Mouse (Mus musculus) cerebellum, adult 11-12 months (tissue): Measurements from ENCODE around the gene Aida.
"Not testable (repeated sequence)": the region's sequence is repeated elsewhere in the genome, so short reads cannot be mapped to it uniquely, and the experiment has no call there.

Experiments
- DNase-seq: peaks from one replicate; pipeline ENCODE4 v3.0.0; 2022

Aida gene

DNA sequence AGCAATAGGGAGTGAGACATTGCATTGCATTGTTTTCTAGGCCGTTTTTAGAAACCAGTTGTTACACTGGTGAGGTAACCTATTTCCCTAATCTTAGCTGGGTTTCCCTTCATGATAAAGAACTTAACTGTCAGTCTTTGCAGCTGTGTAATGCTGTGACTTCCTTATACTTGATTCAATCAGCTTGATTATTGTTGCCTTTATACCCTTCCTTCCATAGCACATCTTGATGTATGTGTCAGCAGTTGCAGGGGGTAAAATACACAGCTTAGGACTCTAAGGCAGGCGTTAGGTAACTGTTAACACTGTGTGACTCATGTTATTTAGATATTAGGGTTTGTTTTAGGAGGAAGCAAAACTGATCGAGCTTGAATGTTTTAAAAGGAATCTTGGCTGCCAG, 24.3 kb downstream of the Aida start:
- DNase-seq = no peak

DNA sequence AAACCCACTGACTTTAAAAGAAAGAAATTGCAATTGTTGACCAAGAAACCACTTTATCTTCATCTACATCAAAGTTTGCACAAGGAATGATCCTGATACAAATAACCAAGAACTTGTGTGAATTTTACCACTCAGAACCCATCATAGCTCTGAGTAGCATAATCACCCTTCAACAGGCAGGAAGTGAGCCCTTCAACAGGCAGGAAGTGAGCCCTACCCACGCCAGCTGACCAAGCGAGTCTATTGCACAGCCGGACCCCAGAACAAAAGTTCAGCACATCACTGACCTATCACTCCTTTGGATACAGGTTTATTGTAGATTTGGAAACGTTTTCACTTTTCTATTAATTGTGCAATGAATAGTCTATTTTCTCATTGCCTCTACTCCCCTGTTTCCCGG, 26.1 kb downstream of the Aida start:
- DNase-seq = not testable (repeated sequence)

DNA sequence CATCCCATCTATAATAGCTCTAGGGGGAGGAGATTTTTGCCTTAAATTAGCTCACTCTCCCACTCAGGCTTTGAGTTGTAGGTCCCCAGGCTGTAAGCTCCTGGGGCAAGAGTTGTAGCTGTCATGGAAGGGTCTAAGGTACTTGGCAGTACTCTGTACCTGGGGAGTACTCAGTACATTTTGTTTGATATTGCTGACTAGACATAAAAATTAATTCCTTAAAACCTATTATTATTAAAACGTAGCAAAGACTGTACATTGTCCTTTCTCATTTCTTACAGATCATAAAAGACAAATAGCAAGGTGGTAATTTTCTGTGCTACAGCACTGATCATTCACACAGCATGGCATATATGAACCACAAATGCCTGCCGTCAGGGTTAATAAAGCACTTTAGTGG, 27.5 kb downstream of the Aida start:
- no peak for DNase-seq

DNA sequence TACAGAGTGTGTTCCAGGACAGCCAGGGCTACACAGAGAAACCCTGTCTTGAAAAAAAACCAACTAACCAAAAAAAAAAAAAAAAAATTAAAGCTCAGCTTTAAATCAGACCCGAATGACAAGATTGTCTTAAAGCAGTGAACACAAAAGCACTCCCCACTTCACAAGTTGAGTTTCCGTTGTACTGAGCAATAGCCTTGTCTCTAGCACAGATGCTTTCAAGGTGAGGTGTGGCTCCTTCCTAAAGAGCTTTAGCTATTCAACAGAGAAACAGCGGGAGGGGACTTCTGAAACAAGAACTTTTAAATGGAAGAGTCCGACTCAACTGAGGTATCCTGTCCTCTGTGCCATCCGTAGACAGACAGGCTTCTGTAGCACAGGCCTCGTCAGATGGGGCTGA, 28.0 kb downstream of the Aida start:
- DNase-seq = no peak

DNA sequence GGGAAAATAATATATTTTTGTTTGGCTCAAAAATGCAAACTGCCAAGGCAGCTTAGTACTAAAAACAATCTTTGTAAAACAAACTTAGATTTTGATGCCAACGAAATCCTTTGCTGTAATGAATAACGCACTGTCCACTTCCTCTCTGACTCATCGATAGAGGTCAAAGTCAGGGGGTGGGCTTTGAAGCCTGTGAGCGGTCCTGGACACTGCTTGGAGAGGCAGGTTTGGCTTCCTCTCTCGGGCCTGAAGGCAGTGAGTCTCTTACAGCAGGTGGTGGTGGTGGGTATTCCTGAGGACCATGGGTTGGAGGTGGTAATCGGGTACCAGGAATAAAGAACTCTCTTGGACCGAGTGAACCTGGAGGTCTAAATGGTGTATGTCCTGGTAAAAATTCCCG, 30.8 kb downstream of the Aida start:
- no peak for DNase-seq

DNA sequence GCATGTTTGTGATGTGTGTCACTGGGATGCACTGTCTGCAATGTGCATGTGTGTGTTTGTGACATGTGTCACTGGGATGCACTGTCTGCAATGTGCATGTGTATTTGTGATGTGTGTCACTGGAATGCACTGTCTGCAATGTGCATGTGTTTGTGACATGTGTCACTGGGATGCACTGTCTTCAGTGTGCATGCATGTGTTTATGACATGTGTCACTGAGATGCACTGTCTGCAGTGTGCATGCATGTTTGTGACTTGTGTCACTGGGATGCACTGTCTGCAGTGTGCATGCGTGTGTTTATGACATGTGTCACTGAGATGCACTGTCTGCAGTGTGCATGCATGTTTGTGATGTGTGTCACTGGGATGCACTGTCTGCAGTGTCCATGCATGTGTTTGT, 46.5 kb downstream of the Aida start:
- DNase-seq = not testable (repeated sequence)

DNA sequence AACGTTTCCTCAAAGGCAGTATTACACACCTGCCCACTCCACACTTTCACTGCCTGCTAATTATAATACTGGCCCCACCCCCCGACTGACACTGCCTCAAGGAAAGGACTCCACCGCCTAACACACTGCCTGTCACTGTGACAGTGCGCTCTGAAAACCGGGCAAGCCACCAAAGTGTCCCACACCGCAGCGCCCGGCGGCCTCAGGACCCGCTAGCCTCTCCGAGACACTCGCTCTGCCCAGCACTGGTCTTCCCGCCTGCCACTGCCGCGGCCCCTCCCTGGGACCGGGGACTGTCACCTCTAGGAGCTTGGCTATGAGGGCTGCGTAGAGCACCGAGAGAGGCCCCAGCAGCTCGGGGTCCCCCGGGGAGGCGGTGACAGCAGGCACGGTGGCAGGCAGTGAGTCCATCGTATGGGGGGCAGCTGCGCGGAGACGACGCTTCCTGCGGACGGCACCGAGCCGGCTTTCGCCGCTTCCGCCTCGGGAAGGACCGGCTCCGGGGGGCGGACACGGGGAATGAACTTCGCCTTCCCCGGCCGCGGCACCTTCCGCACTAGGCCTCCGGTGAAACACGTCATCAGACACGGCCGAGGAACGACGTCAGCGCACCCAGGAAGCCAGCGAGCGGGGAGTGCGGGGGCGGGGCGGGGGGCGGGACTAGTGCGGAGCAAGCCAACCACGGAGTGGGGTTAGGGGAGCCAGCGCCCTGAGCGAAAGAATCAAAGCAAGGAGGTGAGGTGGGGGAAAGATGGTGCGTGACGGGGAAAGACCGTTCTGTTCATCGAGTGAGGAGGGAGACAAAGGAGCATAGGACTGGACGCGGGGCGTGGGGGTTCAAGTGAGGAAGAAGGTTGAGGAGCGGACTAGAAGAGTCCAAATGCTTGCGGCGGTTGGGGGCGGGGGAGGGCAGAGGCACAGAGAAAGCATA, 48.8 kb downstream of the Aida start:
- DNase-seq = peak; percentile 82

DNA sequence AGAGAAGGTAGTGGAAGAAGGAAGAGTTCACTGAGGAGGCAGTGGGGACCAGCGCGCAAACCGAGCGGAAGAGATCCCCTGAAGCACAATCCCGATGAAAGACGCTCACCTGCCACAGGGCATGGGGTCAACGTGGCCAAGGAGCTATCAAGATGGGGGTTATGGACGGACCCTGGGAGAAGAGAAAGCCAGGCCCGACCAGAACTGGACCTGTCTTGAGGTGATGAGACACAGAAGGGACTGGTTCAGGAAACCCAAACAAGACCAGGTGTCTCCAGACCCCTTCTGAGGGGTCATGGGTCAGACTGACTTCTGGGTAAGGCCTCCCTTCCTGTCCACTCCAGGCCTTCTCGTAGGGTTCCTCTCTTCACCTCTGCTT, 49.4 kb downstream of the Aida start:
- no peak for DNase-seq

DNA sequence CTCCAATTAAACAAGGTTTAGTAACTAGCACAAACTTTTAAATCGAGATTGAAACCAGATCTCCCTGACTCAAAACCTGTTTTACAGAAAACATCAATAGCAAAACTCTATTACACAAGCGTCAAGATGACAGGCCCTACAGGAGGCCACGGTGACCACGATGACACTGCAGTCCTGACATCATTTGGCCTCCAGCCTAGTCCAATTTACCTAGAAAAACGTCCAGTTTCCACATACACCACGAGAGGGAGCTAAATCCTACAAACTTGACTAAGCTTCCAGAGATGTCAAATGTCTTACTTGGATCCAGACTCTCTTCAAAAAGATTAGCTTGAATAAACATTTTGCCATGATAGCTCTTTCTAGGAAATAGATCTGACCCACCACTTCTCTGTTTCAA, 53.5 kb downstream of the Aida start:
- DNase-seq = peak; percentile 69

DNA sequence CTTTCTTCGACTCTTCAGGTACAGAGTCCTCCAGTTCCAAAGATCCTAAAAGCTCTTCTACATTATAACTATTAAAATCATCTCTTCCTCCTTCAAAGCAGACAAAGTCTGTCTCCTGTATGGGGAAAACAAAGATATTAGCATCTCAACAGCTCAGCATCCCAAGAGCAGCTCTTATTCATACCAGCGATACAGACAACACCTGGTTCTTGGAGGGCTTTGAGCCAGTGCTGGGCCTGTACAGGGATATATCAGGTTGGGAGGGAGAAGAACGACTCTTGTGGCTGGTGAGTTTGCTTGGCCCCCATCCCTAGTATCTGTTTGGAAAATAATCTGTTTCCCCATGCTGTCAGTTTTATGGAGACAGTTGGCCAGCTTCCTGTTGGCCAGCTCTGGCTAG, 62.5 kb downstream of the Aida start:
- DNase-seq = no peak

DNA sequence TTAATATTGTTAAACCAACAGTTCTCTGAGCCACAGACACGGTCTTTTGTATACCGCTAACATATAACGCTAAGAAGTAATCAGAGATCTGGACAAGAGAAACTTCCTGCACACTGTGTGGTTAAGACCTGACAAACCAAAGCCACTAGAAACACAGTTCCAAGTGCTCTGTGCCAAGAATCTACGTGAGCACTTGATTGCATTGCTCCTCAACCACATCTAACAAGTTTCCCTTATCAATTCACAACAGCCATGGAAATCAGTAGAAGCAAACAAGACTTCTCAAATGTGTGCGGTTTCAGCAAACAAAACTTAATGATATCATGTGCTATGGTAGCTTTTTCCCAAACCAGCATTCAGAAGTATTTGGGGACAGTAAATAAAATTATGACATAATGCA, 65.9 kb downstream of the Aida start:
- DNase-seq = no peak

DNA sequence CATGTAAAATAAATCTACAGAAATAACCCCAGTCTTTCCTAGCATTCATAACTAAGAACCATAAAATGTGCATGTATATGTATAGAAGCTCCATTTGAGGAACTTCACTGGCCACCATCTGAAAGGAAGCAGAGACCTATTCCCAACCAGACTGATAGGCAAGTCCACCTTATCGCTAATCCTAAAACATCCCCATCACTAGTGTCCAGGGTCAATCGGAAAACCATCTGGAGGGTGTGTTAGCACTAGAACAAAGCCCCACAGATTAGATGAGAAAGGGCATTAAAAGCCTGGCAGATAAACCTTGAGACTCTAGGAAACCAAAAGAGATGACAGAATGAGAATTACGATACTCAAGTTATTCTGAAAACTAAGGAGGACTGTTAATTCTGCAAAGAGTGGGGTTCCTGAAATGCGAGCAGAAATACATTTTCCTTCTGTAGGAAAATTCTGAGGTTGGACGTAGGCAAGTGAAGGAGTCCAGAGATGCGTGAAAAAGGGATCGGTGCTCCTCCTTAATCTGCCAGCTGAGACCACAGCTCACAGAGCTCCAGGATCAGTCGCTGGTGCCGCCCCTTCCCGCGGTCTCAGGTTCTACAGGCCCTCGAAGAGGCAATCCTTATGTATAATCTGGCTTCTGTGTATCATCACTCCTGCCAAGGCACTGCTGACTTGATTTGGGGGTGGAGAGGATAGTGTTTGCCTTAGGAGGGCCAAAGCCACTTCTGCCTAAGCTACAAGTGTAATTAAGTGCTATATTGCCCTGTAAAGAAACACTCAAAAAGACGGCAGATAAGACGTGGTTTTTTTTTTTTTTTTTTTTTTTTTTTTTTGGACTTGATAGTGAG, 66.6 kb downstream of the Aida start:
- DNase-seq = no peak

DNA sequence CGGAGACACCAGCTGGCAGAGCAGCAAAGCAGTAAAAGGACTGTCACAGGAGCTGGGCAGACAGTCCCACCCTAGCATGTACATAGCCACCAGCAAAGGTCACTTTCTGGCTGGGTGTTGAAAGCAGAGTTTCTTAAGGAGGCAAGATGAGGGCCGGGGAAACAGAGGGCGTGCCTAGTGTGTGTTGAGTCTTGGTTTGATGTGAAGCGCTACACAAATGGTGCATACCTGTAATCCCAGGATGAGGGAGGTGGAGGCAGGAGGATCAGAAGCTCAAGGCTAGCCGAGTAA, 67.1 kb downstream of the Aida start:
- DNase-seq = no peak

DNA sequence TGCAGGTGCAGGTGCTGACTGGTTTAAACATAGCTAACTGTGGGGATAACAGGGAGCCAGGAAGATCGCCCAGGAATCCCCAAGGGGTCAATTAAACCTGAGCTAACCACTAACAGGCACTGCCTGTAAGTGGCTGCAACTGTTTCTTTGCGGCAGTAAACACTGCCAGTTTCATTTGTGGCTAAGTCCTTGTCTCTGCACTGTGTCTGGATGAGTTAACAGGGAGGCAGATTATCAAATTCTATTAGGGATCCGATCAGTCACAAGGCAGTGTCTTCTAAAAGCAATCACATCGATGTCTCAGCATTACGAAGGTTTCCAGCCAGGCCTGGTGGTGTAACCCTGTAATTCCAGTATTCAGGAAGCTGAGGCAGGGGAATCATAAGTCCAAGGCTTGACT, 70.0 kb downstream of the Aida start:
- no peak for DNase-seq

DNA sequence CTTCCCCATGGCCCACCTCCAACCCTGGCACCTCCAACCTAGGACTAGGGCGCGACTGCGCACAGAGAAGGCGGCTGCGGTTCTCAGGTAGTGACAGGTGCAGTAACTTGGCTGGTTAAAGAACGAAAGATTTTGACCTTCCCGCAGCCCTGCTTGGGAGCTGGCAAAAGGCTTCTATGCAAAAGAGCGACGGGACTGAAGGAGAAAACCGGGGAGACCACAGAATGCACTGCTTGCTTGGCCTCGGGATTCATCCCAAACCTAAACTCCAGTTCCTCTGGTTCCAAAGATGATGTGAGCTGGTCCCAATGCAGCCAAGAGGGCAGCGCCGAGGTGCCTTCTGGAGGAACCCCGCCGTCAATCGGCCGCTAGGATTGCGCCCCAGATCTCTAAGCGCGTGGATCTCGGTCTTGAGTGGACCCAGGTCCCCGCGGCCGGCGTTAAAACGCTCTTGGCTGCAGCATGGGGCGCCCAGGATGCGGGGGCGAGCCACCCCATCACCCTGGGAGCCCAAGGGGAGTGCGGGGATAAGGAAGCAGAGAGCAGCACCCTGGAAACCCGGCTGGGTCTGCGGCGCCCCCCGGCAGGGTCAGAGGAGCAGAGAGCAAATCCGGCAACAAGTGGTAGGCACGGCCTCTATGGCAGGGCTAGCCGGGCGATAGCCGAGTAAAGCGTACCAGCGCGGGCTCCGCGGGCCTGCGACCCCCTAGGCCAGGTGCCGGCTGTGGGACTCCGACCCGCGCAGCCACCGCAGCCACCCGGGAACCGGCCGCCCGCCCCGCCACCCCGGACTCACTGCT, 72.4 kb downstream of the Aida start:
- peak; percentile 54 for DNase-seq

DNA sequence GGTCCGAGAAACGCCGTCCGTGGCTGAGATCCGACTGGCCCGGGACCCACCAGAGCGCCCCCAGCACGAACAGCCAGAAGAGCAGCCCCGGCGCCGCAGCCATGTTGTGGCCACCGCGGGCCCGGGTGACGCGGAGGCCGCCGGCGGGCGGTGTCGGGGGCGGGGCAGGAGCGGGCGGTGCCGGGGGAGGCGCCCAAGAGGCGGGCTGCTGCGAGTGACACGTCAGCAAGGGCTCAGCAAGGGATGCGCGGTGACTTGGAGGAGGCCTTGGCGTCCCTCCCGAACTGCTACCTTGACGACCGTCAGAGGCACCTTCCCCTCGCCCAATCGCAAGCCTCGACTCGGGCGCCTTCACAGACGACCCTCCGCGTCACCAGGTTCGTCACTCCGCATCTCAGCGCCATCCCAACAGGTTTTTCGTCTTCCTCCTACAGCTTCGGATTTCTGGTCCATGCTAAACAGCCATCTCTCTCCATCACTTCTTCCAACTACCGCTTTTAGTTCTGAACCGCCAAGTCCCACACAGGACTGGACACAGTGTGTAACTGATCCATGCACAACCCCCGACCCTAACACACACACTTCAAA, 73.1 kb downstream of the Aida start, which contains the start of gene Mia3:
TSS of gene Mia3 (minus strand) at position 127 of the 588 bp plus-strand sequence.
- peak; percentile 99 for DNase-seq

DNA sequence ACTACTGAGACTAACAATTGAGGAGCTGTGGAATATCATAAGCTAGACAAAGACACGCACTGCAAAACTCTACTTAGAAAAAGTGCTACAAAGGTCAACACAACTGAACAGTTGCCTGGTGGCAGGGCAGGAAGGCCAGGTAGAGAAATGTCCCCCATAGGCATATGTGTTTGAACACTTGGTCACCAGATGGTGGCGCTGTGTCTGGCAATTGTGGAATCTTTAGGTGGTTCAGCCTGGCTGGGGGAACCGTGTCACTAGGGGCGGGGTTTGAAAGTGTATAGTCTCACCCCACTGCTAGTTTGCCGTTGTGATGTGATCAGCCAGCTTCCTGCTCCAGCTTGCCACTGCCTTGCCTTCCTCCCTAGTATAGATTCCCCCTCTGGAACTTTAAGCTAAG, 78.3 kb downstream of the Aida start:
- no peak for DNase-seq
